Mouse (Mus musculus): ENCODE results near the gene Fkbp11. TPM values are rescaled to one million over a fixed set of nuclear protein-coding genes. Genes with fewer than 3 reads are reported as not detected.
A peak's percentile ranks its signal among the peaks of the same experiment; 100 is the strongest.

Gene Fkbp11
- polyA plus RNA-seq, 1 experiment from 2014 or later: 28.8 TPM

DNA sequence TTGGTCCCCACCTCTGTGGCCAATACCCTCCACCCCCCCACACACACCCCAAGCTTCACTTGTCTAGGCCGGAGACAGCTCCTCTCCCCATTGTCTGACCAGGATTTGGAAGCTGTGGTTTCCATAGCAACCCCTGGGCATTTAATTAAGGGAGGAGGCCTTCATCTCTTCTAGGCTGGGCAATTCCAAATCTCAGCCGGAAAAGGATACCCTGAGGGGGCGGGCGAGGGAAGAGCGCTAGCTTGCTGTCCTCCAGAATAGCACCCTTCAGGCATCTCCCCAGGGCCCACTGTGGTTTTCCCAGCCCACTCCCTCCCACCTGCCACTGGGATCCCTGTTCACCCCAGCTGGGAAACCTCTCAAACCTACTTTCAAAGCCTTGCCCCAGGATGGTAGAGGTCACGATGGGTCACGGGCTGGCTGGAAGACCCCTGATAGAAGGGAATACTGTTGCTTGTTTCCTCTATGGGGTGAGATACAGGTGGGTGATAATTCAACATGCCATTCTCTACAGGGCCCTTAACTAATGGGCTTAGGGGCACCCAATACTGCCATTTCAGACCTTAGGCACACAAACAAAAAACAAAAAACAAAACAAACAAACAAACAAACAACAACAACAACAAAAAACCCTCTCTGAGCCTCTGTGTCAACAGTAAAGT lies 36.4 kb downstream of the Fkbp11 start:
- no peak overlapping the region for H3K4me3 ChIP-seq (ENCODE audit: low read length)
- H3K4me2 ChIP-seq (replicated peaks; ENCODE audit: low read depth, low read length): no peak overlapping the region
- 0 out of 2 replicates have a peak, but pooled peaks cover 6% of the 10 kb centered on the region for H3K4me1 ChIP-seq (ENCODE audit: control insufficient read depth, insufficient read depth, low read length)
- no peak for ATAC-seq (ENCODE audit: low FRiP score, low TSS enrichment)
- WGBS: 24% methylated on average over 7 of the region's 7 CpGs
- no peaks in the 10 kb centered on the region for H3K9me3 ChIP-seq (ENCODE audit: control insufficient read depth, low read length)
- no peaks in the 10 kb centered on the region for H3K27me3 ChIP-seq (ENCODE audit: control insufficient read depth, insufficient read depth, low read length)
- no peak overlapping the region for H3K27ac ChIP-seq (ENCODE audit: low read depth, low read length)
- no peak overlapping the region for H3K9ac ChIP-seq (ENCODE audit: low read depth, low read length)
- H3K36me3 ChIP-seq (ENCODE audit: control insufficient read depth, insufficient read depth, low read length): no peaks in the 10 kb centered on the region

- Histone ChIP-seq H3K36me3 (ENCODE audit: control insufficient read depth, insufficient read depth, low read length) (no peaks in the 10 kb centered on the region), H3K9ac (ENCODE audit: low read depth, low read length) (no peak overlapping the region), H3K4me2 (replicated peaks; ENCODE audit: low read depth, low read length) (no peak overlapping the region), H3K9me3 (ENCODE audit: control insufficient read depth, low read length) (no peaks in the 10 kb centered on the region), H3K4me1 (ENCODE audit: control insufficient read depth, insufficient read depth, low read length) (0 out of 2 replicates have a peak, but pooled peaks cover 6% of the 10 kb centered on the region), H3K4me3 (ENCODE audit: low read length) (no peak overlapping the region), H3K27ac (ENCODE audit: low read depth, low read length) (no peak overlapping the region), H3K27me3 (ENCODE audit: control insufficient read depth, insufficient read depth, low read length) (no peaks in the 10 kb centered on the region)
- ATAC-seq (ENCODE audit: low FRiP score, low TSS enrichment): no peak
- WGBS: 78% methylated on average over 2 of the region's 2 CpGs
These were observed 38.3 kb downstream of the Fkbp11 start for GRCm38 (mm10) chr15:98689682-98690081.

DNA sequence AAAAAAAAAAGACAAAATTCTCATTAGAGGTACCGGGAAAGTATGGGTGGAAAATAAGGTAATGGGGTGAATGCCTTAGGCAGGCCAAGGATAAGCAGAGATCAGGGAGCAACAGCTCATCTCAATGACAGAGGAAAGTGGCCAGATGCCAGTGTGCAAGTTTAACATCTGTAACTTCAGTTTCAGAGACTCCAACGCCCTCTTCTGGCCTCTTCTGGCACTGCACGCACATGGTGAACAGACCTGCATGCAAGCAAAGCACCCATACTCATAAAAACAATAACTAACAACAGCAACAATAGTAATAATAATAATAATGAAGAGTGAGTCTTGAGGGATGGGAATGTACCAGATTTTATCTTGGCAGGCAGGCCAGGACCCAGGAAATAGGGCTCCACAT lies 42.1 kb downstream of the Fkbp11 start:
- ATAC-seq (ENCODE audit: low FRiP score, low TSS enrichment): no peak
- H3K4me2 ChIP-seq (replicated peaks; ENCODE audit: low read depth, low read length): no peak overlapping the region
- H3K36me3 ChIP-seq (ENCODE audit: control insufficient read depth, insufficient read depth, low read length): no peaks in the 10 kb centered on the region
- no peak overlapping the region for H3K9ac ChIP-seq (ENCODE audit: low read depth, low read length)
- no peak overlapping the region for H3K27ac ChIP-seq (ENCODE audit: low read depth, low read length)
- WGBS: 67% methylated on average over 3 of the region's 3 CpGs
- no peak overlapping the region for H3K4me3 ChIP-seq (ENCODE audit: low read length)
- H3K27me3 ChIP-seq (ENCODE audit: control insufficient read depth, insufficient read depth, low read length): peaks cover 2% of the 10 kb centered on the region; the same call in 1 of the 2 replicates
- H3K4me1 ChIP-seq (ENCODE audit: control insufficient read depth, insufficient read depth, low read length): no peaks in the 10 kb centered on the region
- H3K9me3 ChIP-seq (ENCODE audit: control insufficient read depth, low read length): no peaks in the 10 kb centered on the region

GRCm38 (mm10) chr15:98683746-98684145 lies 44.3 kb downstream of the Fkbp11 start:
- no peak for ATAC-seq (ENCODE audit: low FRiP score, low TSS enrichment)
- Histone ChIP-seq H3K4me2 (replicated peaks; ENCODE audit: low read depth, low read length) (no peak overlapping the region), H3K4me3 (ENCODE audit: low read length) (no peak overlapping the region), H3K4me1 (ENCODE audit: control insufficient read depth, insufficient read depth, low read length) (no peaks in the 10 kb centered on the region), H3K36me3 (ENCODE audit: control insufficient read depth, insufficient read depth, low read length) (no peaks in the 10 kb centered on the region), H3K9me3 (ENCODE audit: control insufficient read depth, low read length) (no peaks in the 10 kb centered on the region), H3K9ac (ENCODE audit: low read depth, low read length) (no peak overlapping the region), H3K27ac (ENCODE audit: low read depth, low read length) (no peak overlapping the region), H3K27me3 (ENCODE audit: control insufficient read depth, insufficient read depth, low read length) (peaks cover 3% of the 10 kb centered on the region; the same call in 1 of the 2 replicates)
- 89% methylated on average over 1 of the region's 1 CpGs for WGBS

DNA sequence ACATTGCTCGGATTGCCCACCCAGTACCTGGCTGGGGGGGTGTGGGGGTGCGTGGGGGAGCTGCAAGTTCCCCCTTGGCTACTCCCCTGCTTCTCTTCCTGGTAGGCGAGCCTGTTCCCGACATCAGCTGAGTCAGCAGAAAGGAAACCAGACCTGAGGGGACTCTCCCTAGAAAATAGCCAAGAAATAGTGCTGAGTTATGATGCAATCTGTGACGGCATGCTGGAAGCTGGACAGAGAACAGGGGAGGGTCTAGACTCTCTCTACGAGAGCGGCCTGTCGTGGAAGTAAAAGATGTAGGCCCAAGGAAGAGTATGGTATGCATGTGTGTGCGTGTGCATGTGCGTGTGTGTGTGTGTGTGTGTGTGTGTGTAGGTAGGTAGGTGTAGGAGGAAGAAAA lies 44.8 kb downstream of the Fkbp11 start:
- no peak for ATAC-seq (ENCODE audit: low FRiP score, low TSS enrichment)
- 51% methylated on average over 10 of the region's 10 CpGs for WGBS

GRCm38 (mm10) chr15:98681633-98682032 lies 46.4 kb downstream of the Fkbp11 start:
- Histone ChIP-seq H3K36me3 (ENCODE audit: control insufficient read depth, insufficient read depth, low read length) (no peaks in the 10 kb centered on the region), H3K4me1 (ENCODE audit: control insufficient read depth, insufficient read depth, low read length) (peaks cover 5% of the 10 kb centered on the region; the same call in 1 of the 2 replicates), H3K9me3 (ENCODE audit: control insufficient read depth, low read length) (no peaks in the 10 kb centered on the region), H3K27ac (ENCODE audit: low read depth, low read length) (no peak overlapping the region), H3K4me3 (ENCODE audit: low read length) (no peak overlapping the region), H3K4me2 (replicated peaks; ENCODE audit: low read depth, low read length) (no peak overlapping the region), H3K9ac (ENCODE audit: low read depth, low read length) (no peak overlapping the region), H3K27me3 (ENCODE audit: control insufficient read depth, insufficient read depth, low read length) (peaks cover 13% of the 10 kb centered on the region)
- 79% methylated on average over 7 of the region's 7 CpGs for WGBS
- no peak for ATAC-seq (ENCODE audit: low FRiP score, low TSS enrichment)

More for the DNA sequence above, 44.8 kb downstream of the Fkbp11 start:
- H3K4me2 ChIP-seq (replicated peaks; ENCODE audit: low read depth, low read length): no peak overlapping the region
- H3K4me3 ChIP-seq (ENCODE audit: low read length): no peak overlapping the region
- no peaks in the 10 kb centered on the region for H3K4me1 ChIP-seq (ENCODE audit: control insufficient read depth, insufficient read depth, low read length)
- H3K9ac ChIP-seq (ENCODE audit: low read depth, low read length): no peak overlapping the region
- no peak overlapping the region for H3K27ac ChIP-seq (ENCODE audit: low read depth, low read length)
- no peaks in the 10 kb centered on the region for H3K9me3 ChIP-seq (ENCODE audit: control insufficient read depth, low read length)
- peaks cover 3% of the 10 kb centered on the region; the same call in 1 of the 2 replicates for H3K27me3 ChIP-seq (ENCODE audit: control insufficient read depth, insufficient read depth, low read length)
- H3K36me3 ChIP-seq (ENCODE audit: control insufficient read depth, insufficient read depth, low read length): no peaks in the 10 kb centered on the region

GRCm38 (mm10) chr15:98680660-98681059 lies 47.3 kb downstream of the Fkbp11 start:
- 82% methylated on average over 8 of the region's 8 CpGs for WGBS
- H3K9ac ChIP-seq (ENCODE audit: low read depth, low read length): no peak overlapping the region
- no peaks in the 10 kb centered on the region for H3K9me3 ChIP-seq (ENCODE audit: control insufficient read depth, low read length)
- no peak overlapping the region for H3K4me3 ChIP-seq (ENCODE audit: low read length)
- peaks cover 23% of the 10 kb centered on the region for H3K27me3 ChIP-seq (ENCODE audit: control insufficient read depth, insufficient read depth, low read length)
- ATAC-seq (ENCODE audit: low FRiP score, low TSS enrichment): no peak
- H3K4me1 ChIP-seq (ENCODE audit: control insufficient read depth, insufficient read depth, low read length): peaks cover 11% of the 10 kb centered on the region; the same call in 1 of the 2 replicates
- H3K27ac ChIP-seq (ENCODE audit: low read depth, low read length): no peak overlapping the region
- no peaks in the 10 kb centered on the region for H3K36me3 ChIP-seq (ENCODE audit: control insufficient read depth, insufficient read depth, low read length)
- no peak overlapping the region for H3K4me2 ChIP-seq (replicated peaks; ENCODE audit: low read depth, low read length)

DNA sequence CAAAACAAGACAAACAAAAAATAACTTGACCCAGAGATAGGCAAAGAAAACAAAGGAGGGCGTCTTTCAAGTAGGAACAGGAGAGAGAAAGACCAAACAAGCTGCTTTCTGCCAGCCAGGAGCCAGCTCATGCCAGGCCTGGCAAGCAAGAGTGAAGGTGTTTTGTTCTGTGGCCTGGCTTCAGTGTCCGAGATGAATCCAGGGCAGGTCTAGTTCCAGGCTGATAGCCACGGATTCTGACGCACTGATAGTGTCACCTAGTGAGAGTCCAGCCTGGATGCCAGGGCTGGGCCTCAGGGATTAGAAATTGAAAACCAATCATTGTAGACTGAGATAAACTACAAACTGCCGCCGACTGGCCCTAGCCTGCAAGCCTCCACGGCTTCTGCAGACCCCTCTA lies 50.0 kb downstream of the Fkbp11 start:
- ATAC-seq (ENCODE audit: low FRiP score, low TSS enrichment): no peak
- no peak overlapping the region for H3K9ac ChIP-seq (ENCODE audit: low read depth, low read length)
- H3K9me3 ChIP-seq (ENCODE audit: control insufficient read depth, low read length): no peaks in the 10 kb centered on the region
- WGBS: 66% methylated on average over 7 of the region's 7 CpGs
- H3K27ac ChIP-seq (ENCODE audit: low read depth, low read length): no peak overlapping the region
- H3K36me3 ChIP-seq (ENCODE audit: control insufficient read depth, insufficient read depth, low read length): no peaks in the 10 kb centered on the region
- H3K27me3 ChIP-seq (ENCODE audit: control insufficient read depth, insufficient read depth, low read length): peaks cover 33% of the 10 kb centered on the region
- no peak overlapping the region for H3K4me2 ChIP-seq (replicated peaks; ENCODE audit: low read depth, low read length)
- H3K4me3 ChIP-seq (ENCODE audit: low read length): no peak overlapping the region
- H3K4me1 ChIP-seq (ENCODE audit: control insufficient read depth, insufficient read depth, low read length): peaks cover 13% of the 10 kb centered on the region; the same call in 1 of the 2 replicates

DNA sequence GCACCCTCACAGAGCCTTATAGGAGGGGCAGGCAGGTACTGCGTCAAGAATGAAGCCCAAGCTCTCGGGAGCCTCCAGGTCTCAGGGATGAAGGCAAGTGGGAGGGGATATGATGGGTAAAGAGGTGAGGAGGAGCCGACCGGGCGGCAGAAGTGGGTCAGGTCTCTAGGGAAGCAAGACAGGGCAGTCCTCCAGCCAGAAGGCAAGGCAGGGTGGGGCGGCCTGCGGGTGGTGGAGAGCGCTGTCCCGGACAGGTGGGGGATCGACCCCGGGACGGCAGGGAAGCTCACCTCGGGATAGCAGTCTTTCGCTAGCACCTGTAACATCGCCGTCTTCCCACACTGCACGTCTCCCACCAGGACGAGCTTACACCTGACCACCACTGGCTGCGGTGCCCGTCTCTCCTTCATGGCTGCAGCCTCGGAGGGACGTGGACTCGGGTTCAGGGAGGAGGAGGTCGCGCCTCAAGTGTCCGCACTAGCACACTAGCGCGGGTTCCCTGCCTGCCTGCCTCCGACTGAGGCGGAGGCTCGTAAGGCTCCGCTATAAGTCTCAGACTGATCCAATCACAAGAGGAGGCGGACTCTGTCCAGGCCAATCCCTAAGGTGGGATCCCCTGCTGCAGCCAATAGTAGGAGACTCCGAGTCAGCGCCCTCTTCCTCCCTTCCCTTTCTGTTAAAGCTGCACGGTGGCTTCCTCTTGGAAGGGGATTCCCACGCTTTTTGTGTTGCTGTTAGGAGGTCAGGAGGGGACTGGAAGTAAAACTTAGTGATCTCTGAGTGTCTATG lies 50.9 kb downstream of the Fkbp11 start, which contains the start of gene Rnd1:
TSS of gene Rnd1 (minus strand) at position 522 of the 789 bp plus-strand sequence.
- Histone ChIP-seq H3K9me3 (ENCODE audit: control insufficient read depth, low read length) (no peaks in the 10 kb centered on the region), H3K27me3 (ENCODE audit: control insufficient read depth, insufficient read depth, low read length) (peaks cover 35% of the 10 kb centered on the region), H3K36me3 (ENCODE audit: control insufficient read depth, insufficient read depth, low read length) (no peaks in the 10 kb centered on the region), H3K9ac (ENCODE audit: low read depth, low read length) (no peak within 1 kb of the TSS; the same call in 1 of the 2 replicates), H3K27ac (ENCODE audit: low read depth, low read length) (no peak within 1 kb of the TSS), H3K4me3 (ENCODE audit: low read length) (peak within 1 kb of the TSS; percentile 38), H3K4me1 (ENCODE audit: control insufficient read depth, insufficient read depth, low read length) (peaks cover 13% of the 10 kb centered on the region; the same call in 1 of the 2 replicates), H3K4me2 (replicated peaks; ENCODE audit: low read depth, low read length) (peak within 1 kb of the TSS; percentile 77)
- ATAC-seq (ENCODE audit: low FRiP score, low TSS enrichment): peak; percentile 97
- under 1% methylated on average over 37 of the region's 37 CpGs for WGBS
